Mouse (Mus musculus): ENCODE data around the gene Rab3a.

GRCm38 (mm10) chr8:70775851-70776495 is 21.5 kb downstream of the Rab3a start:
- TF ChIP-seq CTCF (IDR thresholded peaks at IDR 0.05; ENCODE audit: low read depth) (no peak), EP300 (IDR thresholded peaks at IDR 0.05; ENCODE audit: low read depth) (no peak)
